In genomic region chr5:38561426-38562024, GRCm38 (mm10) we compare ENCODE assay signal across 8 mouse cellular contexts. TPM values are rescaled to one million over a fixed set of nuclear protein-coding genes. Genes with fewer than 3 reads are reported as not detected.
DNase-seq lines count a peak whose midpoint lies in the region; ATAC-seq lines count a peak whose summit lies in the region.

No protein-coding gene starts in this region.

- H3K36me3 ChIP-seq in hindbrain, embryonic 16.5 days (ENCODE audit: control insufficient read depth, insufficient read depth, low read length): peaks cover 3% of the 10 kb centered on the region; the same call in 1 of the 2 replicates
- H3K36me3 ChIP-seq in macrophage (ENCODE audit: inconsistent target): peaks cover 32% of the 10 kb centered on the region

- no peaks in the 10 kb centered on the region for H3K9me3 ChIP-seq in hindbrain, embryonic 16.5 days (ENCODE audit: control insufficient read depth, low read length)

- H3K27me3 ChIP-seq in hindbrain, embryonic 16.5 days (replicated peaks; ENCODE audit: control insufficient read depth, insufficient read depth, low read length): no peaks in the 10 kb centered on the region

- peak; percentile 98 for DNase-seq in T-cell, adult 2 months (ENCODE audit: low spot score)
- peak; percentile 96 to 99 for DNase-seq in cerebellum, postnatal 36 days
- peak; percentile 99 for DNase-seq in gastrocnemius, adult 18-20 months (ENCODE audit: low spot score)
- peak; percentile 98 to 99 for DNase-seq in left cerebral cortex, adult 18-20 months (ENCODE audit: low spot score in 2 of 2)
- peak; percentile 98 for DNase-seq in right cerebral cortex, adult 18-20 months
- DNase-seq in urinary bladder, postnatal 10 days (ENCODE audit: low spot score): peak; percentile 97

- H3K4me3 ChIP-seq in hindbrain, embryonic 16.5 days (ENCODE audit: low read length): peak overlapping the region; percentile 92
- H3K4me3 ChIP-seq in macrophage (ENCODE audit: inconsistent target): peak overlapping the region; percentile 61

- H3K9ac ChIP-seq in hindbrain, embryonic 16.5 days (ENCODE audit: low read depth, low read length): peak overlapping the region; percentile 95

- peaks cover 40% of the 10 kb centered on the region for H3K79me2 ChIP-seq in macrophage (ENCODE audit: inconsistent target)

- under 1% methylated on average over 73 of the region's 79 CpGs for WGBS in hindbrain, embryonic 16.5 days
- WGBS in macrophage (ENCODE audit: missing documents): under 1% methylated on average over 53 of the region's 79 CpGs

- peak overlapping the region; percentile 89 for H3K4me2 ChIP-seq in hindbrain, embryonic 16.5 days (ENCODE audit: low read length)

- H3K27ac ChIP-seq in hindbrain, embryonic 16.5 days (ENCODE audit: low read depth, low read length): peak overlapping the region; percentile 90
- H3K27ac ChIP-seq in macrophage: peak overlapping the region; percentile 84

- peaks cover 23% of the 10 kb centered on the region for H3K4me1 ChIP-seq in hindbrain, embryonic 16.5 days (ENCODE audit: control insufficient read depth, insufficient read depth, low read depth, low read length)

- ATAC-seq in hindbrain, embryonic 16.5 days: peak; percentile 98

RNA-seq across cellular contexts. Expression of gene Wdr1, which starts 1.5 kb away (rescaled TPM):
- 10 to 100 TPM; 38.3 to 70.3 TPM for total RNA-seq in gastrocnemius, adult 18-20 months (2021)
- polyA plus RNA-seq in hindbrain, embryonic 16.5 days (2015; fragmentation: Nextera tagmentation; extraction: Ambion mirVana): 202 and 210 TPM in 2 replicates
- total RNA-seq in left cerebral cortex, adult 18-20 months (2021): 100 to 1,000 TPM; 150 to 157 TPM
- 1,000 to 10,000 TPM in 1 of 26 experiments, 100 to 1,000 TPM in 25; 304 to 1,177 (median 538) TPM for total RNA-seq in macrophage (2018; cell fraction: chromatin; rRNA removed)
- total RNA-seq in macrophage (2018; cell fraction: cytosol; rRNA removed): 100 to 1,000 TPM; 208 to 326 (median 265) TPM
- 100 to 1,000 TPM; 243 to 803 (median 349) TPM for total RNA-seq in macrophage (2018; cell fraction: nucleus; rRNA removed)
- polyA plus RNA-seq in macrophage (2018): 222 to 407 TPM (median 317 TPM) in 3 replicates

RNA-seq across cellular contexts. Expression of gene Slc2a9, which starts 58.6 kb away (rescaled TPM):
- under 1 TPM; 0.27 to 0.33 TPM for total RNA-seq in gastrocnemius, adult 18-20 months (2021)
- polyA plus RNA-seq in hindbrain, embryonic 16.5 days (2015; fragmentation: Nextera tagmentation; extraction: Ambion mirVana): 0.44 and 0.77 TPM in 2 replicates
- total RNA-seq in left cerebral cortex, adult 18-20 months (2021): 1 to 10 TPM in 1 of 2 experiments, under 1 TPM in 1; 0.70 to 1.1 TPM
- 10 to 100 TPM in 21 of 26 experiments, 1 to 10 TPM in 5; 1.5 to 89.4 (median 23.4) TPM for total RNA-seq in macrophage (2018; cell fraction: chromatin; rRNA removed)
- total RNA-seq in macrophage (2018; cell fraction: cytosol; rRNA removed): 10 to 100 TPM in 17 of 26 experiments, 1 to 10 TPM in 9; 7.1 to 29.1 (median 12.3) TPM
- 10 to 100 TPM in 21 of 26 experiments, 1 to 10 TPM in 5; 4.9 to 50.8 (median 19.6) TPM for total RNA-seq in macrophage (2018; cell fraction: nucleus; rRNA removed)
- 8.5 to 10.7 TPM (median 9.2 TPM) in 3 replicates for polyA plus RNA-seq in macrophage (2018)

Comparison
In these comparisons a context has a peak if more than half of its experiments do, and no peak if none do; other contexts are left out.
1. Peak in every context shown above with its lines: DNase-seq, ATAC-seq, H3K4me3 ChIP-seq and H3K27ac ChIP-seq.